Mouse (Mus musculus): ENCODE results near the gene Dgkb. TPM values are rescaled to one million over a fixed set of nuclear protein-coding genes. Genes with fewer than 3 reads are reported as not detected.

Gene Dgkb
- polyA plus RNA-seq, 1 experiment: 0.03 TPM

DNA sequence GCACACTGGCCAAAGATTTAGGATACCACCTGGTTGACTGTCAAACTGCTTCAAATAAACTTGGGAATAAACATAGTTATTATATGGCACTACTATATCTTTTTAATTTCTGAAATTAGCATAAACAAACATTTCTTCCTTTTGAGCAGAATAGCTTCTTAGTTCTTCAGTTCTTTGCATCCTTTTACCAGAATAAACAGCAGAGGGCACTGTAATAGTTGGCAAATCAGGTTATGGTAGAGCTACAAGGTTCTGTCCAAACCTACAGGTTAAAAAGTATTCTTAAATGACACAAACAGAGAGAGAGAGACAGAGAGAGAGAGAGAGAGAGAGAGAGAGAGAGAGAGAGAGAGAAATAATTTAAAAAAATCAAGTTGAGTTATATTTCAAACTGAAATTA lies 322.5 kb downstream of the Dgkb start:
- H3K27me3 ChIP-seq (ENCODE audit: control insufficient read depth, insufficient read depth, low read length): no peaks in the 10 kb centered on the region
- no peak for DNase-seq
- no peaks in the 10 kb centered on the region for H3K36me3 ChIP-seq (ENCODE audit: control insufficient read depth, insufficient read depth, low read length)
- no peak overlapping the region for H3K4me3 ChIP-seq (ENCODE audit: control insufficient read depth, insufficient read depth, low read length)
- no peak overlapping the region for H3K27ac ChIP-seq (ENCODE audit: control insufficient read depth, insufficient read depth, low read length)
- TF ChIP-seq CTCF (IDR thresholded peaks at IDR 0.05; ENCODE audit: borderline replicate concordance, control insufficient read depth, extremely low read depth, insufficient read depth, low read length, poor library complexity) (no peak), POLR2A (IDR thresholded peaks at IDR 0.05; ENCODE audit: control insufficient read depth, extremely low read depth, insufficient read depth, low read length, poor library complexity) (no peak)
- no peaks in the 10 kb centered on the region for H3K4me1 ChIP-seq (replicated peaks; ENCODE audit: control insufficient read depth, insufficient read depth, low read length)

DNA sequence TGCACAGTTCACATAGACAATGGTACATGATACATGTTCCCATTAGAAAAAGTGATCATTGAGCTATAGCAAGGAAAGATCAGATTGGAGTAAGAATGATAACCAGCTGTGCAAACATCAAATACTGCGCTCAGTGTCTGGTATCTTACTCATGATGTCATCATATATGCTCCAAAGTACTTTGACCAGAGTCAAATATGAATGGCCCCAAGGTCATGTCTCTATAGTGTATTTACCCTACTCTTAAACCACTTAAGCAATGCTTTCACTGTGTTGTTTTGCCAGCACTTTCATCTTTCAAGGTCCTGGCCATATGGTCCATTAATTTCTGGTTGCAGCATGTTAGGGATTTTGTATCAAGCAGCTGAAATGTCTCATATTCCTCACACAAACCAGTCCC lies 415.1 kb downstream of the Dgkb start:
- Histone ChIP-seq H3K27me3 (ENCODE audit: control insufficient read depth, insufficient read depth, low read length) (no peaks in the 10 kb centered on the region), H3K4me3 (ENCODE audit: control insufficient read depth, insufficient read depth, low read length) (no peak overlapping the region), H3K4me1 (replicated peaks; ENCODE audit: control insufficient read depth, insufficient read depth, low read length) (no peaks in the 10 kb centered on the region), H3K27ac (ENCODE audit: control insufficient read depth, insufficient read depth, low read length) (no peak overlapping the region), H3K36me3 (ENCODE audit: control insufficient read depth, insufficient read depth, low read length) (no peaks in the 10 kb centered on the region)
- DNase-seq: no peak
- 87% methylated on average over 1 of the region's 1 CpGs for WGBS
- TF ChIP-seq POLR2A (IDR thresholded peaks at IDR 0.05; ENCODE audit: control insufficient read depth, extremely low read depth, insufficient read depth, low read length, poor library complexity): no peak
- TF ChIP-seq CTCF (IDR thresholded peaks at IDR 0.05; ENCODE audit: borderline replicate concordance, control insufficient read depth, extremely low read depth, insufficient read depth, low read length, poor library complexity): no peak

DNA sequence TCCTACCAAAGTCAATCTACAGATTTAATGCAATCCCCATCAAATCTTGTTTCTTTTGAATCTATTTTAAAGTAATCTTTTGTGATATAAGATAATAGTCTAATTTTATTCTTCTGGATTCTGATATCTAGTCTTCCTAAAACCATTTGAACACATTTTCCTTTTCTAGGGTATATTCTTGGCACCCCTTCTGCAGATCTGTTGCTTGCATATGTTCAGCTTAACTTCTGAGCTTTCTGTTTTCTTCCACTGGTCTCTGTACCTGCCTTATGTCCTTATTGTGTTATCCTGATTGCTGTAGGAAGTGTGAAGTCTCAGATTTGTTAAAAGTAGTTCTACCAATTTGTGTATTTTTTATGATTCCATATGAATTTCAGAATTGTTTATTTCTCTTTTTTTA lies 451.3 kb downstream of the Dgkb start:
- no peak overlapping the region for H3K4me3 ChIP-seq (ENCODE audit: control insufficient read depth, insufficient read depth, low read length)
- TF ChIP-seq CTCF (IDR thresholded peaks at IDR 0.05; ENCODE audit: borderline replicate concordance, control insufficient read depth, extremely low read depth, insufficient read depth, low read length, poor library complexity): no peak
- TF ChIP-seq POLR2A (IDR thresholded peaks at IDR 0.05; ENCODE audit: control insufficient read depth, extremely low read depth, insufficient read depth, low read length, poor library complexity): no peak
- no peaks in the 10 kb centered on the region for H3K36me3 ChIP-seq (ENCODE audit: control insufficient read depth, insufficient read depth, low read length)
- H3K4me1 ChIP-seq (replicated peaks; ENCODE audit: control insufficient read depth, insufficient read depth, low read length): no peaks in the 10 kb centered on the region
- H3K27ac ChIP-seq (ENCODE audit: control insufficient read depth, insufficient read depth, low read length): no peak overlapping the region
- no peak for DNase-seq
- no peaks in the 10 kb centered on the region for H3K27me3 ChIP-seq (ENCODE audit: control insufficient read depth, insufficient read depth, low read length)

DNA sequence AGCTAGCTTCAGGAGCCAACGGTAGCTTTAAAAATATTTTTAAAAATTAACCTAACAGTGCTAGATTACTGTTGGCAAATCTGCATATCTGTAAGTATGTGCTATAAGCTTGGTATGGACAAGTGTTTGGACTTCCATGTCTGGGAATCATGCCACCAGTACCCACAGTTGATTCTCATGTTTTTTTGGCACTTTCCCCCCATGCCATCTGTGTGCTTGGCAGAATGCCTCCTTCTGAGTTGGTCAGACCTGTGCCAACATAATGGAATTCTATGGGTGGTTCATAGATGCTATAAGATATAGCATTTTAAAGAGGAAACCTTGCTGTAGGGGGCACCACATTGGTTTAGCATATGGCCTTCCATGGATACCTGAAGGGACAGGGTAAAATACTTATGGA lies 484.0 kb downstream of the Dgkb start:
- Histone ChIP-seq H3K27me3 (ENCODE audit: control insufficient read depth, insufficient read depth, low read length) (no peaks in the 10 kb centered on the region), H3K27ac (ENCODE audit: control insufficient read depth, insufficient read depth, low read length) (no peak overlapping the region), H3K4me1 (replicated peaks; ENCODE audit: control insufficient read depth, insufficient read depth, low read length) (no peaks in the 10 kb centered on the region), H3K36me3 (ENCODE audit: control insufficient read depth, insufficient read depth, low read length) (no peaks in the 10 kb centered on the region), H3K4me3 (ENCODE audit: control insufficient read depth, insufficient read depth, low read length) (no peak overlapping the region)
- WGBS: 89% methylated on average over 1 of the region's 1 CpGs
- TF ChIP-seq CTCF (IDR thresholded peaks at IDR 0.05; ENCODE audit: borderline replicate concordance, control insufficient read depth, extremely low read depth, insufficient read depth, low read length, poor library complexity) (no peak), POLR2A (IDR thresholded peaks at IDR 0.05; ENCODE audit: control insufficient read depth, extremely low read depth, insufficient read depth, low read length, poor library complexity) (no peak)
- DNase-seq: no peak

DNA sequence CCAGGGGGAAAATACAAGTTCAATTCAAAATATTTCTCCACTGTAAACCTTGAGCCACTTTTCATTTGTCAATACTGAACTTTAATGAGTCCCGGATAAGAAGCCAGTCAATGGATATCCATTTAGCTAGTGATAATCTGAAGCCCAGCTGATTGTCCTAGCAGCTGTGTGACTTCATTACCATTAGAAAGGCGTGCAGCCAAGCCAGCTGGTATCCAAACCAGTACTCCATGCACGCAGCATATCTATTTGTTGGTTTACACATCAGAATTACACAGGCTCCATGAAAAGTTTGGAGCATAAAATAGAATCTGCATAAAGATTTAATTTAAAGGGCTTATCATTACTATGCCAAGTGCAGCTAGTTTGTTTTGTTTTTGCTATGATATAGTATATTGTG lies 486.3 kb downstream of the Dgkb start:
- H3K4me3 ChIP-seq (ENCODE audit: control insufficient read depth, insufficient read depth, low read length): no peak overlapping the region
- 91% methylated on average over 3 of the region's 3 CpGs for WGBS

DNA sequence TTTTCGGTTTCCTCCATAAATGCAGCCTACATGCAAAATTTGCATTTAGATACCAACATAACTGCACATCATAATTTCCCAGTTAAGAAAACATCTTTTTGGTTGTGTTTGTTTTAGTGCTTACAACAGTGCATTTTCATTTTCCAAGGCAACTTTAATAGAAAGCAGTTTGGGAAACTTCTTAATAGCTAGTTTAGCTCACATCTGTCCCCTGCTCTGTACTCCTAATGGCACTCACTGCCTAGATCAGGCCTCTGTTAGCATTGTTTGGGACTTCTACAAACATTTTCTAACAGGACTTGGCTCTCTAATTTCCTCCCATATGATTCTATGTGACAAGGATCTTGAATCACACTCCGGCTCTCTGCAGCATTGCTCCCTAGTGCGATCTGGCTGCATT lies 486.7 kb downstream of the Dgkb start:
- H3K27ac ChIP-seq (ENCODE audit: control insufficient read depth, insufficient read depth, low read length): no peak overlapping the region
- H3K36me3 ChIP-seq (ENCODE audit: control insufficient read depth, insufficient read depth, low read length): no peaks in the 10 kb centered on the region
- TF ChIP-seq POLR2A (IDR thresholded peaks at IDR 0.05; ENCODE audit: control insufficient read depth, extremely low read depth, insufficient read depth, low read length, poor library complexity) (no peak), CTCF (IDR thresholded peaks at IDR 0.05; ENCODE audit: borderline replicate concordance, control insufficient read depth, extremely low read depth, insufficient read depth, low read length, poor library complexity) (no peak)
- no peak for DNase-seq
- H3K4me3 ChIP-seq (ENCODE audit: control insufficient read depth, insufficient read depth, low read length): no peak overlapping the region
- no peaks in the 10 kb centered on the region for H3K27me3 ChIP-seq (ENCODE audit: control insufficient read depth, insufficient read depth, low read length)
- WGBS: 99% methylated on average over 3 of the region's 3 CpGs
- no peaks in the 10 kb centered on the region for H3K4me1 ChIP-seq (replicated peaks; ENCODE audit: control insufficient read depth, insufficient read depth, low read length)

More for the DNA sequence above, 486.3 kb downstream of the Dgkb start:
- no peaks in the 10 kb centered on the region for H3K36me3 ChIP-seq (ENCODE audit: control insufficient read depth, insufficient read depth, low read length)
- no peak overlapping the region for H3K27ac ChIP-seq (ENCODE audit: control insufficient read depth, insufficient read depth, low read length)
- TF ChIP-seq POLR2A (IDR thresholded peaks at IDR 0.05; ENCODE audit: control insufficient read depth, extremely low read depth, insufficient read depth, low read length, poor library complexity) (no peak), CTCF (IDR thresholded peaks at IDR 0.05; ENCODE audit: borderline replicate concordance, control insufficient read depth, extremely low read depth, insufficient read depth, low read length, poor library complexity) (no peak)
- no peaks in the 10 kb centered on the region for H3K4me1 ChIP-seq (replicated peaks; ENCODE audit: control insufficient read depth, insufficient read depth, low read length)
- DNase-seq: no peak
- no peaks in the 10 kb centered on the region for H3K27me3 ChIP-seq (ENCODE audit: control insufficient read depth, insufficient read depth, low read length)

DNA sequence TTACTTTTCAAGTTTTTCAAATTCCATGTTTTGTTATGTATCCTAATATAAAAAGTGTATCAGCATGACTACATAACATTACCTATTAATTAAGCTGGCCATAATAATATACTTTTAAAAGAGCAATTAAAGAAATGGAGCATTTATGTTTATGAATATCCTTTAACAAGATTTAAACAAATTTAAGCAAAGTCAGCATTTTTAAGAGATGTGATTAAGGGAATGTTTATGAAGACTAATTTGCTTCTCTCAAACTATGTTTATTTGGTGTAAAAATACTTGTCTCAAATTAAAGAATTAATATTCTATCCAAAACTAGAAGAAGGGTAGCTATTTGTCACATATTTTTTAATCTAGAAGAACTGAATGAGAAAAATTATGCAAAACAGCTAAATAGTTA lies 492.4 kb downstream of the Dgkb start:
- Histone ChIP-seq H3K4me3 (ENCODE audit: control insufficient read depth, insufficient read depth, low read length) (no peak overlapping the region), H3K27me3 (ENCODE audit: control insufficient read depth, insufficient read depth, low read length) (no peaks in the 10 kb centered on the region), H3K4me1 (replicated peaks; ENCODE audit: control insufficient read depth, insufficient read depth, low read length) (no peaks in the 10 kb centered on the region), H3K27ac (ENCODE audit: control insufficient read depth, insufficient read depth, low read length) (no peak overlapping the region), H3K36me3 (ENCODE audit: control insufficient read depth, insufficient read depth, low read length) (no peaks in the 10 kb centered on the region)
- no peak for TF ChIP-seq POLR2A (IDR thresholded peaks at IDR 0.05; ENCODE audit: control insufficient read depth, extremely low read depth, insufficient read depth, low read length, poor library complexity)
- no peak for TF ChIP-seq CTCF (IDR thresholded peaks at IDR 0.05; ENCODE audit: borderline replicate concordance, control insufficient read depth, extremely low read depth, insufficient read depth, low read length, poor library complexity)
- no peak for DNase-seq

Measured in thymus, adult 2 months (tissue).